ENCODE assay signal across 9 mouse cellular contexts in the genomic region with DNA sequence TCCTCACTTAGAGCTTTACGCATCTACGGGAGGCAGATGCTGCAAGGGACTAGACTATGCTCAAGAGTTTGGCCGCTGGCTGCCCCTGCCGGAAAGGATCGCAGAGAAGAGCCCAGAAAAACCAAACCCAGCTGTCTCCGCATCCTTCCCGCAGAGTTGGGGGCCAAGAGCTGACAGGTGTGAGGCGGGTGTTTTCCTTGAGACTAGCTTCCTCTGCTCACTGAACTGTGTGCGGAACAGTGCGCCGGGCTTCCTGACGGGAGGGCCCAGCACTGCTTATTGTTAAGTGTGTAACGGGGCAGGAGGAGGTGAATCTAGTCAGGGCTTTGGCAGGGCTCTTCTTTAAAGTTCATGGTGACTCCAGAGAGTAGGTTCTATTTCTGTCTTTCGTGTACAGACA. TPM values are rescaled to one million over a fixed set of nuclear protein-coding genes. Genes with fewer than 3 reads are reported as not detected.
DNase-seq lines count a peak whose midpoint lies in the region; ATAC-seq lines count a peak whose summit lies in the region.
"Had no signal": no experiment of that assay in that cellular context is flagged by ENCODE, and none has a peak within 500 bp of the region (broad histone marks: within the 10 kb centered on the region; RNA-seq: fewer than 3 reads in every experiment).

No protein-coding gene starts in this region.

- no peaks in the 10 kb centered on the region for H3K27me3 ChIP-seq in forebrain, embryonic 10.5 days (ENCODE audit: poor library complexity, severe bottlenecking)
- H3K27me3 ChIP-seq in forebrain, embryonic 16.5 days (replicated peaks; ENCODE audit: control insufficient read depth, insufficient read depth, low read length) = no peaks in the 10 kb centered on the region
- H3K27me3 ChIP-seq in hindbrain, embryonic 15.5 days = no peaks in the 10 kb centered on the region
- H3K27me3 ChIP-seq in stomach, embryonic 15.5 days (replicated peaks) = no peaks in the 10 kb centered on the region
- H3K27me3 ChIP-seq: embryonic facial prominence, embryonic 15.5 days had no signal

- no peak overlapping the region for H3K9ac ChIP-seq in forebrain, embryonic 16.5 days (replicated peaks; ENCODE audit: low read depth, low read length)
- no peak overlapping the region for H3K9ac ChIP-seq in hindbrain, embryonic 15.5 days
- H3K9ac ChIP-seq in stomach, embryonic 15.5 days = no peak overlapping the region
- H3K9ac ChIP-seq: embryonic facial prominence, embryonic 15.5 days had no signal

- ATAC-seq in forebrain, embryonic 16.5 days = no peak
- ATAC-seq in hindbrain, embryonic 15.5 days (ENCODE audit: low FRiP score, low read depth) = 0 out of 2 replicates have a peak, but pooled peaks have one; percentile 20
- 0 out of 2 replicates have a peak, but pooled peaks have one; percentile 35 for ATAC-seq in stomach, embryonic 15.5 days (ENCODE audit: insufficient read depth, low FRiP score, low read depth)

- intact Hi-C loops in left cerebral cortex, postnatal 4 days (cut with DNase I) = no loop called here

- H3K4me1 ChIP-seq in forebrain, embryonic 10.5 days = peaks cover 33% of the 10 kb centered on the region
- peaks cover 8% of the 10 kb centered on the region for H3K4me1 ChIP-seq in forebrain, embryonic 16.5 days (replicated peaks; ENCODE audit: control insufficient read depth, insufficient read depth, low read length)
- peaks cover 16% of the 10 kb centered on the region for H3K4me1 ChIP-seq in hindbrain, embryonic 15.5 days (replicated peaks)
- H3K4me1 ChIP-seq in stomach, embryonic 15.5 days = no peaks in the 10 kb centered on the region

- no peak overlapping the region for H3K4me3 ChIP-seq in forebrain, embryonic 10.5 days
- no peak overlapping the region for H3K4me3 ChIP-seq in forebrain, embryonic 16.5 days (replicated peaks; ENCODE audit: low read length)
- no peak overlapping the region for H3K4me3 ChIP-seq in hindbrain, embryonic 15.5 days
- no peak overlapping the region for H3K4me3 ChIP-seq in stomach, embryonic 15.5 days (replicated peaks)

- H3K9me3 ChIP-seq in forebrain, embryonic 10.5 days = no peaks in the 10 kb centered on the region
- no peaks in the 10 kb centered on the region for H3K9me3 ChIP-seq in forebrain, embryonic 16.5 days (ENCODE audit: control insufficient read depth, low read length)
- no peaks in the 10 kb centered on the region for H3K9me3 ChIP-seq in hindbrain, embryonic 15.5 days
- no peaks in the 10 kb centered on the region for H3K9me3 ChIP-seq in stomach, embryonic 15.5 days
- H3K9me3 ChIP-seq: embryonic facial prominence, embryonic 15.5 days had no signal

- H3K27ac ChIP-seq in forebrain, embryonic 10.5 days = peak overlapping the region; percentile 12
- H3K27ac ChIP-seq in forebrain, embryonic 16.5 days (ENCODE audit: low read length) = no peak overlapping the region
- H3K27ac ChIP-seq in hindbrain, embryonic 15.5 days (replicated peaks) = no peak overlapping the region
- no peak overlapping the region for H3K27ac ChIP-seq in stomach, embryonic 15.5 days
- H3K27ac ChIP-seq: embryonic facial prominence, embryonic 15.5 days had no signal

- no peaks in the 10 kb centered on the region for H3K36me3 ChIP-seq in forebrain, embryonic 10.5 days (replicated peaks)
- no peaks in the 10 kb centered on the region for H3K36me3 ChIP-seq in forebrain, embryonic 16.5 days (ENCODE audit: control insufficient read depth, insufficient read depth)
- H3K36me3 ChIP-seq in hindbrain, embryonic 15.5 days = no peaks in the 10 kb centered on the region
- H3K36me3 ChIP-seq in stomach, embryonic 15.5 days = no peaks in the 10 kb centered on the region
- H3K36me3 ChIP-seq: embryonic facial prominence, embryonic 15.5 days had no signal

- 60% methylated on average over 14 of the region's 14 CpGs for WGBS in forebrain, embryonic 10.5 days
- WGBS in forebrain, embryonic 16.5 days = 43% methylated on average over 14 of the region's 14 CpGs
- 39% methylated on average over 14 of the region's 14 CpGs for WGBS in hindbrain, embryonic 15.5 days
- 54% methylated on average over 14 of the region's 14 CpGs for WGBS in stomach, embryonic 15.5 days

- no peak for DNase-seq in forebrain, embryonic 10.5 days (ENCODE audit: extremely low spot score, low spot score)
- peak; percentile 41 for DNase-seq in left cerebral cortex, postnatal 4 days
- DNase-seq in left cerebral cortex, adult 9 months (ENCODE audit: low spot score in 2 of 2) = no peak
- DNase-seq in right cerebral cortex, adult 2 months (ENCODE audit: low spot score in 2 of 2) = no peak
- DNase-seq in thymus, postnatal 36 days = no peak

- no peak overlapping the region for H3K4me2 ChIP-seq in forebrain, embryonic 16.5 days (ENCODE audit: low read length)
- no peak overlapping the region for H3K4me2 ChIP-seq in hindbrain, embryonic 15.5 days
- peak overlapping the region; percentile 51; the same call in 1 of the 2 replicates for H3K4me2 ChIP-seq in stomach, embryonic 15.5 days

RNA-seq across cellular contexts. Expression of a gene that starts 37.3 kb away (rescaled TPM):
- 102 and 109 TPM in 2 replicates for polyA plus RNA-seq in forebrain, embryonic 10.5 days (2016; fragmentation: Nextera tagmentation; extraction: Ambion mirVana)
- polyA plus RNA-seq in forebrain, embryonic 16.5 days (2015; fragmentation: Nextera tagmentation; extraction: Ambion mirVana) = 20.9 and 23.4 TPM in 2 replicates
- 10 to 100 TPM; 20.2 to 20.6 TPM for total RNA-seq in left cerebral cortex, postnatal 4 days (2021)
- 43.3 and 46.3 TPM in 2 replicates for polyA plus RNA-seq in hindbrain, embryonic 15.5 days (2015; fragmentation: Nextera tagmentation; extraction: Ambion mirVana)
- polyA plus RNA-seq in stomach, embryonic 15.5 days (2015; fragmentation: Nextera tagmentation; extraction: Ambion mirVana) = 21.5 and 25.4 TPM in 2 replicates

RNA-seq across cellular contexts. Expression of a gene that starts 55.1 kb away (rescaled TPM):
- 60.4 and 61.8 TPM in 2 replicates for polyA plus RNA-seq in forebrain, embryonic 10.5 days (2016; fragmentation: Nextera tagmentation; extraction: Ambion mirVana)
- 77.5 and 82.5 TPM in 2 replicates for polyA plus RNA-seq in forebrain, embryonic 16.5 days (2015; fragmentation: Nextera tagmentation; extraction: Ambion mirVana)
- total RNA-seq in left cerebral cortex, postnatal 4 days (2021) = 100 to 1,000 TPM; 108 to 115 TPM
- 69.7 and 71.9 TPM in 2 replicates for polyA plus RNA-seq in hindbrain, embryonic 15.5 days (2015; fragmentation: Nextera tagmentation; extraction: Ambion mirVana)
- 72.0 and 74.2 TPM in 2 replicates for polyA plus RNA-seq in stomach, embryonic 15.5 days (2015; fragmentation: Nextera tagmentation; extraction: Ambion mirVana)
